Mouse (Mus musculus) stomach, postnatal 0 days (tissue): ENCODE measurements around the gene Myh15. TPM values are rescaled to one million over a fixed set of nuclear protein-coding genes. Genes with fewer than 3 reads are reported as not detected.

Experiments used
- ATAC-seq: fragments of 200-750 bp; cut with Nextera tagmentation; 2 replicates; pipeline ENCODE4 v1.8.0; 2017; ENCODE audit not compliant: low FRiP score, low TSS enrichment
- DNase-seq: peaks from one replicate; pipeline ENCODE4 v3.0.0-alpha.2; 2016; ENCODE audit warnings: low spot score
- H3K27ac ChIP-seq: fragments of 300-500 bp; sonication (generic); replicated peaks from 2 replicates; pipeline ENCODE4 v1.5.1; 2014; ENCODE audit warnings: mild to moderate bottlenecking, control low read depth
- H3K27me3 ChIP-seq: fragments of 300-500 bp; sonication (generic); 2 replicates; pipeline ENCODE4 v1.6.1; 2014; ENCODE audit warnings: low read length; ENCODE audit not compliant: control insufficient read depth, insufficient read depth
- H3K36me3 ChIP-seq: fragments of 300-500 bp; sonication (generic); 2 replicates; pipeline ENCODE4 v1.6.1; 2014; ENCODE audit warnings: low read length, mixed read lengths; ENCODE audit not compliant: control insufficient read depth, insufficient read depth
- H3K4me1 ChIP-seq: fragments of 300-500 bp; sonication (generic); replicated peaks from 2 replicates; pipeline ENCODE4 v1.6.1; 2014; ENCODE audit warnings: antibody characterized with exemption; ENCODE audit not compliant: control insufficient read depth, insufficient read depth
- H3K4me2 ChIP-seq: fragments of 300-500 bp; sonication (generic); replicated peaks from 2 replicates; pipeline ENCODE4 v1.6.1; 2014; ENCODE audit warnings: low read depth, mild to moderate bottlenecking, control low read depth, moderate library complexity
- H3K4me3 ChIP-seq: fragments of 300-500 bp; sonication (generic); 2 replicates; pipeline ENCODE4 v1.5.1; 2014; ENCODE audit warnings: low read depth, low read length, control low read depth
- H3K9ac ChIP-seq: fragments of 300-500 bp; sonication (generic); 2 replicates; pipeline ENCODE4 v1.6.1; 2014; ENCODE audit warnings: mild to moderate bottlenecking, low read length, control low read depth, mixed read lengths
- H3K9me3 ChIP-seq: fragments of 300-500 bp; sonication (generic); 2 replicates; pipeline ENCODE4 v1.6.1; 2016; ENCODE audit warnings: low read length; ENCODE audit not compliant: control insufficient read depth
- CTCF ChIP-seq: IDR thresholded peaks from 2 replicates; pipeline ENCODE4 v1.5.1; 2016; ENCODE audit warnings: antibody characterized with exemption, low read depth, mild to moderate bottlenecking, moderate library complexity
- EP300 ChIP-seq: optimal IDR thresholded peaks from 2 replicates; pipeline ENCODE3; 2016; ENCODE audit warnings: antibody characterized with exemption
- WGBS: fragments of 180-500 bp; shearing (Covaris S2); extraction: QIAGEN DNeasy Blood & Tissue Kit; methylation state at CpG from one replicate; pipeline ENCODE4 v1.1.7; 2014; 5-methylcytosine and 5-hydroxymethylcytosine counted together
- polyA plus RNA-seq: library from polyadenylated mRNA; unstranded; fragments of >200 nt; fragmentation: Nextera tagmentation; extraction: Ambion mirVana; gene quantifications from 2 replicates; pipeline ENCODE4 v1.2.1, GENCODE M21; 2015

Myh15 gene
- polyA plus RNA-seq, 1 experiment from 2014 or later = not detected

GRCm38 (mm10) chr16:49069256-49069963, 12.1 kb downstream of the Myh15 start:
- TF ChIP-seq EP300 = no peak
- no peak for TF ChIP-seq CTCF
- WGBS = 84% methylated on average over 5 of the region's 5 CpGs
- Histone ChIP-seq H3K4me1 (no peaks in the 10 kb centered on the region), H3K4me3 (no peak overlapping the region), H3K9me3 (no peaks in the 10 kb centered on the region), H3K27ac (no peak overlapping the region), H3K36me3 (no peaks in the 10 kb centered on the region), H3K9ac (no peak overlapping the region), H3K27me3 (no peaks in the 10 kb centered on the region), H3K4me2 (no peak overlapping the region)
- no peak for ATAC-seq
- no peak for DNase-seq

- H3K27ac ChIP-seq = no peak overlapping the region
- H3K9me3 ChIP-seq = no peaks in the 10 kb centered on the region
- H3K4me3 ChIP-seq = no peak overlapping the region
- H3K36me3 ChIP-seq = no peaks in the 10 kb centered on the region
- H3K27me3 ChIP-seq = no peaks in the 10 kb centered on the region
- H3K9ac ChIP-seq = no peak overlapping the region
- ATAC-seq = no peak
- DNase-seq = no peak
- no peak overlapping the region for H3K4me2 ChIP-seq
- TF ChIP-seq EP300 = no peak
- TF ChIP-seq CTCF = no peak
- no peaks in the 10 kb centered on the region for H3K4me1 ChIP-seq
- 60% methylated on average over 3 of the region's 3 CpGs for WGBS
These were observed 14.0 kb downstream of the Myh15 start for GRCm38 (mm10) chr16:49071316-49071715.

- 14% methylated on average over 1 of the region's 1 CpGs for WGBS
- no peak for ATAC-seq
- no peak for TF ChIP-seq EP300
- no peak for TF ChIP-seq CTCF
- Histone ChIP-seq H3K9ac (no peak overlapping the region), H3K27me3 (no peaks in the 10 kb centered on the region), H3K4me1 (no peaks in the 10 kb centered on the region), H3K4me2 (no peak overlapping the region), H3K9me3 (no peaks in the 10 kb centered on the region), H3K36me3 (no peaks in the 10 kb centered on the region), H3K4me3 (no peak overlapping the region), H3K27ac (no peak overlapping the region)
- DNase-seq = no peak
These were observed 70.7 kb downstream of the Myh15 start for GRCm38 (mm10) chr16:49128015-49128414.

GRCm38 (mm10) chr16:49156193-49156592, 98.9 kb downstream of the Myh15 start:
- DNase-seq (no peak), ATAC-seq (no peak)
- no peak overlapping the region for H3K9ac ChIP-seq
- no peak overlapping the region for H3K4me2 ChIP-seq
- H3K4me1 ChIP-seq = no peaks in the 10 kb centered on the region
- H3K4me3 ChIP-seq = no peak overlapping the region
- 69% methylated on average over 2 of the region's 2 CpGs for WGBS
- H3K9me3 ChIP-seq = no peaks in the 10 kb centered on the region
- no peaks in the 10 kb centered on the region for H3K27me3 ChIP-seq
- H3K36me3 ChIP-seq = no peaks in the 10 kb centered on the region
- H3K27ac ChIP-seq = no peak overlapping the region
- no peak for TF ChIP-seq EP300
- TF ChIP-seq CTCF = no peak

GRCm38 (mm10) chr16:49164349-49165137, 107.3 kb downstream of the Myh15 start:
- Histone ChIP-seq H3K4me3 (no peak overlapping the region), H3K9me3 (no peaks in the 10 kb centered on the region), H3K27ac (no peak overlapping the region), H3K9ac (no peak overlapping the region), H3K4me2 (no peak overlapping the region), H3K4me1 (no peaks in the 10 kb centered on the region), H3K36me3 (no peaks in the 10 kb centered on the region), H3K27me3 (no peaks in the 10 kb centered on the region)
- TF ChIP-seq CTCF (peak; percentile 89), EP300 (no peak)
- 29% methylated on average over 7 of the region's 7 CpGs for WGBS
- ATAC-seq (no peak), DNase-seq (peak; percentile 50)

GRCm38 (mm10) chr16:49165728-49166127, 108.4 kb downstream of the Myh15 start:
- no peak overlapping the region for H3K9ac ChIP-seq
- ATAC-seq = no peak
- no peaks in the 10 kb centered on the region for H3K4me1 ChIP-seq
- H3K27me3 ChIP-seq = no peaks in the 10 kb centered on the region
- no peak overlapping the region for H3K27ac ChIP-seq
- no peaks in the 10 kb centered on the region for H3K9me3 ChIP-seq
- no peaks in the 10 kb centered on the region for H3K36me3 ChIP-seq
- no peak for TF ChIP-seq CTCF
- no peak for TF ChIP-seq EP300
- WGBS = 77% methylated on average over 11 of the region's 11 CpGs
- no peak overlapping the region for H3K4me2 ChIP-seq
- no peak overlapping the region for H3K4me3 ChIP-seq
- no peak for DNase-seq
